Mouse (Mus musculus) testis, adult 2 months (tissue): ENCODE measurements around the gene Fzd1.

Experiments used
- CTCF ChIP-seq: fragments of 200-500 bp; IDR thresholded peaks from 2 replicates; pipeline ENCODE4 v1.5.1; 2012; ENCODE audit warnings: low read depth, mild to moderate bottlenecking, inconsistent platforms, low read length, moderate library complexity; ENCODE audit not compliant: control insufficient read depth, insufficient read depth, insufficient replicate concordance
- POLR2A ChIP-seq: fragments of 200-500 bp; IDR thresholded peaks from 2 replicates; pipeline ENCODE4 v1.6.1; 2012; ENCODE audit warnings: low read depth, mild to moderate bottlenecking, inconsistent platforms, low read length, moderate library complexity; ENCODE audit not compliant: control insufficient read depth

GRCm38 (mm10) chr5:4801971-4802370, 44.1 kb upstream of the Fzd1 start:
- no peak for TF ChIP-seq CTCF
- TF ChIP-seq POLR2A, result no peak
